Mouse (Mus musculus): ENCODE results near the gene Mia2.

Gene Mia2

DNA sequence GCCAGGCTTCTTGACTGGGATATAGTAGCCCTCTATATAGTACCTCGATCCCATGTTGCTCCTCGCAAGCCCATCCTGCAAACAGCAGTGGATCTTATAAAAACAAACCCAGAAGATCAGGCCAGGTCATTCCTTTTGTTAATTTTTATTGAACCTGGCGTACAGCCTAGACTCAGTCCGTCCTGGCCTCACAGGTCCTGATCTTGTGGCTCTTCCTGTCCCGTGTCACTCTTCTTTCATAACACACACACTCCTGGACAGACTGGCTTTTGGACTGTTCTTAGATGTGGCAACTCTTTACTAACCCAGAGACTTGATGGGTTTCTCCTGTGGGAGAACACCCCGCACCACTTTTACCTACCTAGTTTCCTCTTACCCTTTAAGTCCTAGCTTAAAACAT lies 10.3 kb downstream of the Mia2 start:
- DNase-seq = no peak

GRCm38 (mm10) chr12:59106491-59106890 lies 10.9 kb downstream of the Mia2 start:
- DNase-seq = no peak

- DNase-seq = no peak
Observed at GRCm38 (mm10) chr12:59107926-59108325, 12.3 kb downstream of the Mia2 start.

- DNase-seq = peak; percentile 15
Observed at GRCm38 (mm10) chr12:59117184-59117583, 21.6 kb downstream of the Mia2 start.

GRCm38 (mm10) chr12:59125426-59125825 lies 29.8 kb downstream of the Mia2 start:
- no peak for DNase-seq

- DNase-seq = no peak
Observed at GRCm38 (mm10) chr12:59128501-59128900, 32.9 kb downstream of the Mia2 start.

- DNase-seq = no peak
Observed at GRCm38 (mm10) chr12:59129038-59129437, 33.4 kb downstream of the Mia2 start.

DNA sequence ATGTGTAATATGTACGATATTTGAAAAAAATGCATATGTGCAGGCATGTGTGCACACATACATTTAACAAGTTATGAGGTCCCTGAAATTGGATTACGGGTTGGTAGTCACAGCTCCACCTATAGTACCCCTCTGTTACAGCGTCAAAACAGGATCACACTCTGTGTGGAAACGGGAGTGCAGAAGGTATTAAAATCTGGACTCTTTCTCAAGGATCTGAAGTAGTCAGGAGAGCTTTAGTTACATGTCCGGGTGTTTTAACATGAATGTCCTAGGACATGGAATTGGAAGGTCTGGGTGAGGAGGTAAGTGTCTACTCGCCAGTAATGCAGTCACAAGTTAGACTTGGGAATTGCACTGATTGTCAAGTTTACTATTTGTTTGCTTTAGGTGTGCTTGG lies 34.0 kb downstream of the Mia2 start:
- DNase-seq = peak; percentile 44

DNA sequence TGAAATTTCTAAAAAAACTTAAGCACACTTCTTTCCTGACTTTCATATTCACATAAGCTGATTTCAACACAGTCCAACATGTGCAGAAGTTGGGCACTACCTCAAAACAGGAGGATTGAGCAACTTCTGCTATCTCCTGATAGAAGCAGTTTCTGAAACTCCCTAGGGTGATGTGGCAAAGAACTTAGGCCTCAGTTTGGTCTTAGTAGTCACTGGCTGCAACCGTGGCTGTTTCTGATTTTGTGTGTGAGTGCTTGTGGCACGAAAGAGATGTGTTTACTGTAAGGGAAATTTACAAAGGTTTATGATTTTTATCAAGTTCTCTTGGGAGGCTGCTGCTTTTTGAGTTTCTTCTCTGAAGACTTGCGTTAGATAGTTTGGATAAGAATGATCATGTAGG lies 34.6 kb downstream of the Mia2 start:
- no peak for DNase-seq

DNA sequence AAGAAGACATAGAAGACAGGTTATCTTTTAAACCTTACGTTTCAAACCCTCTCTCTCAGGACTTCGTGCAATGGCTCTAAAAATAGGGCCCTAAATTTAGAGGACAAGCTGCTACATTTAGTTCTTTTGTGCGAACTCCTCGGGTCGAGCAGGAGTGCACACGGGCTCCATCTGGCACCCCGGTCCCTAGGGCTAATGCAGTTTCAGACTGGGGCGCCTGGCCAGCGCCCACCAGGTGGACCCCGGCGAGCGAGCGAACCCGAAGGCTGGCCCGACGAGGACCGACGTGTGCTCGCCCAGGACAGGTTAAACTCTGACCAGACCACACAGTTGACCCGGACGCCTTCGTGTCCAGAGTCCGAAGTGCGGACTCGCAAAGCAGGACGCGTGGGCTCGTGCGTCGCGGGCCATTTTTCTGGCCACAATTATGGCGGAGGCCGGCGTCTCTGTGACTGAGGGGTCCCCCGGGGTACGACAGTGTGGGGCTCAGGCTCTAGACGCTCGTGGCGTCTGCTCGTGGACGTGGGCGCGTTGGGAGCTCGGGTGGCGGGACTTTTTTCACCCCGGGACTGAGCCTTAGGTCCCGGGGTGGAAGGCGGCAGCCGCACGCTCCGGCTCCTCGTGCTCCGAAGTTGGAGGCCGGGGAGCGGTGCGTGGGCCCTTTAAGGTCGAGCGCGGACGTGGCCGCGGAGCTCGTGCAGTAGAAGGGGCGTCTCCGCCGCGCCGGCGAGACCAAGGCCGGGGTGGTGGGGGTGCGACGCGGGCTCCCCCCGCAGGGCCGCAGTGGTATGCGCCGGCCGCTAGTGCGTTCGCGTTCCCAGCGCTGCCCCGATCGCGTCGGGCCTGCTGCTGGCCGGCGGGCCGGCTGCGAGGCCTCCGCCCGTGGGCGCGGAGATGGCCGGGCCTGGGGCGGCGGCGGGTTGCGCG lies 35.3 kb downstream of the Mia2 start:
- peak; percentile 94 for DNase-seq

- no peak for DNase-seq
Observed at GRCm38 (mm10) chr12:59131578-59131946, 36.0 kb downstream of the Mia2 start.

DNA sequence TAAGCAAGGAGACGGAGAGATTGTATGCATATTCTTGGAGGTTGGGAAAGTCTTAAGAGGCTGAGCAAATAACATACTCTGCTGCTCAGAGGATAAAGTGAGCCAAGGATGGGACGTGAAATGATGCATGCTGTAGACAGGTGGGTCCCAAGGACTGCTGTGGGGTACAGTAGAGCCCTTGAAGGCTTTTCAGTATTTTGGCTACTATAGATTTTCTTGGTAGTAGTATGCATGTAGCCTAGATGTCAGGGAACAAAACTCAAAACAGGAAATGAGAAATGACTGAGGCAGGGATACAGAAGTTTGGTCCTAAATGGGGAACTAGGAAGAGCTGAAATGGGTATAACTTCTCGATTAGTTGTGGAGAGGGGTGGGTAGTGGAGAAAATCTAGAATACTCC lies 36.9 kb downstream of the Mia2 start:
- no peak for DNase-seq

GRCm38 (mm10) chr12:59132940-59133339 lies 37.3 kb downstream of the Mia2 start:
- DNase-seq = no peak

GRCm38 (mm10) chr12:59133437-59133999 lies 37.9 kb downstream of the Mia2 start:
- DNase-seq = no peak

GRCm38 (mm10) chr12:59135096-59135495 lies 39.5 kb downstream of the Mia2 start:
- DNase-seq = no peak

DNA sequence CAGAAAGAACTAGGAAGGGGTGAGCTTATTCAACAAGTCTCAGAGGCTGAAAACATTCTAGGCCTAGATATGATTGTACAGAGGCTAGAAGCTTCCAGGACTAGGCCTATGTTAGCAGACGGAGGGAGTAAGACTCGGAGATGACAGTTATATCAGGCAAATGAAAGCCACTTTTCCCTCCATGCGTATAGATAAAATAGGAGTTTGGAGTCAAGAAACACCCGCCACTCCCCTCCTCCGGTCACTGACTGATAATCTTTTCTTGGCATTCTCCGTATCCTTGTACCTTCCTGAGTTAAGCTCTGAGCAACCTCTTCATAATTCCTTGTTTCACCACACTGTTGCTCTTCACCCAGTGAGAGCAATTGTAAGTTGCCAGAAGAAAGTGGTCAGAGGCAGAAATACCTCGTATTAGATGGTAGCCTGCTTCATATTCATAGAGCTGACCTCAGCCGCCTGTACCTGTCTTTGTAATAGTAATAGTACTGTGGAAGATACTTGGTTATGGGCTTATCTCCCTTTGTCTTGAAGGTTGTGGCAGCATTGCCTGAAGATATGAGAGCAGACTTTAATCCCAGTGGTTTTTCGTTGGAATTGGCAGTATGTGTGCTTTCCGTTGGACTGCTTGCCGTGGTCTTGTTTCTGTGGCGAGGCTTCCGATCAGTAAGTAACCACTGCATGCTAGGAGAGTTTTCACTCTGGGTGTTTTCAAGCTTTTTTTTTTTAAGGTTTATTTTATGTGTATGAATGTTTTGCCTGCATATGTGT lies 40.1 kb downstream of the Mia2 start:
- DNase-seq = no peak

GRCm38 (mm10) chr12:59137031-59137430 lies 41.4 kb downstream of the Mia2 start:
- DNase-seq = no peak

DNA sequence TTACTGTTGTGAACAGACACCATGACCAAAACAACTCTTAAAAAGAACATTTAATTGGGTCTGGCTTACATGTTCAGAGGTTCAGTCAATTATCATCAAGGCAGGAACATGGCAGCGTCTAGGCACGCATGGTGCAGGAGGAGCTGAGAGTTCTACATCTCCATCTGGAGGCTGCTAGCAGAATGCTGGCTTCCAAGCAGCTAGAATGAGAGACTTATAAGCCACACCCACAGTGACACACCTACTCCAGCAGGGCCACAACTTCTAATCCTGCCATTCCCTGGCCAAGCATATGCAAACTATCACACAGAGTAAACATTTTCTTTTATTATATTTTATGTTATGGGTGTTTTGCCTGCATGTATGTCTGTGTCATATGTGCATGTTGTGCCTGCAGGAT lies 43.8 kb downstream of the Mia2 start:
- DNase-seq = no peak

GRCm38 (mm10) chr12:59145130-59145529 lies 49.5 kb downstream of the Mia2 start:
- no peak for DNase-seq

- no peak for DNase-seq
Observed at GRCm38 (mm10) chr12:59149691-59150090, 54.1 kb downstream of the Mia2 start.

GRCm38 (mm10) chr12:59161091-59161490 lies 65.5 kb downstream of the Mia2 start:
- no peak for DNase-seq

- no peak for DNase-seq
Observed at GRCm38 (mm10) chr12:59162797-59163196, 67.2 kb downstream of the Mia2 start.

DNA sequence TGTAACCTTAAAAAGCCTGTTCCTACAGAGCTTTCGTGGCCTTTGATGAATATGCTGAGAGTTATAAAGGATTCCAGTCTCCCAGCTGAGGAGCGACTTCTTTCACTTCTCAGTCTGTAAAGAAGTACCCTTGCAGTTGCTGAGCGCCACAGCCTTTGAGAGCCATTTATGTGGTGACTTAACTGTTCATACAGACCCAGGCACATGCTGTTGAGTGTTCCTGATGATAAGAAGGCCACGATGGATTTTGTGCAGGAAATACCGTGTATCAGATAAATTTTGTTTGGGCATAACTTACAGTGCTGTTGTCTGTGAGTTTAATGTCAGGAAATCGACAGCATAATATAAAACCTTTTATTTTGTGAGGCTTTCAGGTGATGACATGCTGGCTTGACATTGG lies 68.9 kb downstream of the Mia2 start:
- no peak for DNase-seq

DNA sequence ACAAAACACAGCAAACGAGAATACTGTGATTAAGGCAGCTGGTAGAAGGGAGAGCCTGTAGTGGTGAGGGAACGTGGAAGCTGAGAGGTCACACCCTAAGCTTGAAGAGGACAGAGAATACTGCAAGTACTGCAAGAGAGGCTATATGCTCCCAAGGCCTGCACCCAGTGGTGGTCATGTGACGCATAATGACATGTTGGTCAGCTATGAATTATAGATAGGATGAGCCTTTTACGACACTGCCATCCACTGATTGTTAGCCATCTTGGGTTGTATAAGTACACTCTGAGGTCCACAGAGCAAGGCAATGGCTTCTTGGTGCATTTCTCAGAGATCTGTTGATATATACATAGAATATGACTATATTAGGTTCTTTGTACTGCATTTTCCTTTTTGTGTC lies 71.0 kb downstream of the Mia2 start:
- DNase-seq = no peak
